Mouse (Mus musculus) hindbrain, embryonic 16.5 days (tissue): ENCODE measurements around the gene Eya2. TPM values are rescaled to one million over a fixed set of nuclear protein-coding genes. Genes with fewer than 3 reads are reported as not detected.

Experiments
- ATAC-seq: fragments of 200-750 bp; cut with Nextera tagmentation; 2 replicates; pipeline ENCODE4 v1.8.0; 2017; ENCODE audit warnings: moderate TSS enrichment, moderate library complexity
- H3K27ac ChIP-seq: fragments of 300-500 bp; sonication (generic); 2 replicates; pipeline ENCODE4 v1.5.1; 2014; ENCODE audit warnings: low read depth, mild to moderate bottlenecking, control low read depth, low read length, moderate library complexity
- H3K27me3 ChIP-seq: fragments of 300-500 bp; sonication (generic); replicated peaks from 2 replicates; pipeline ENCODE4 v1.6.1; 2014; ENCODE audit warnings: low read length; ENCODE audit not compliant: control insufficient read depth, insufficient read depth
- H3K36me3 ChIP-seq: fragments of 300-500 bp; sonication (generic); 2 replicates; pipeline ENCODE4 v1.6.1; 2014; ENCODE audit warnings: mild to moderate bottlenecking, low read length, moderate library complexity, mixed read lengths; ENCODE audit not compliant: control insufficient read depth, insufficient read depth
- H3K4me1 ChIP-seq: fragments of 300-500 bp; sonication (generic); 2 replicates; pipeline ENCODE4 v1.6.1; 2014; ENCODE audit warnings: low read depth, low read length; ENCODE audit not compliant: control insufficient read depth, insufficient read depth
- H3K4me2 ChIP-seq: fragments of 300-500 bp; sonication (generic); 2 replicates; pipeline ENCODE4 v1.6.1; 2014; ENCODE audit warnings: mild to moderate bottlenecking, low read length, control low read depth, moderate library complexity
- H3K4me3 ChIP-seq: fragments of 300-500 bp; sonication (generic); 2 replicates; pipeline ENCODE4 v1.5.1; 2014; ENCODE audit warnings: mild to moderate bottlenecking, low read length, control low read depth, moderate library complexity
- H3K9ac ChIP-seq: fragments of 300-500 bp; sonication (generic); 2 replicates; pipeline ENCODE4 v1.6.1; 2014; ENCODE audit warnings: low read depth, mild to moderate bottlenecking, control low read depth, low read length, moderate library complexity
- H3K9me3 ChIP-seq: fragments of 300-500 bp; sonication (generic); 2 replicates; pipeline ENCODE4 v1.6.1; 2014; ENCODE audit warnings: mild to moderate bottlenecking, low read length, moderate library complexity; ENCODE audit not compliant: control insufficient read depth
- WGBS: fragments of 180-500 bp; shearing (Covaris S2); extraction: QIAGEN DNeasy Blood & Tissue Kit; methylation state at CpG from one replicate; pipeline ENCODE4 v1.1.7; 2014; 5-methylcytosine and 5-hydroxymethylcytosine counted together
- polyA plus RNA-seq: library from polyadenylated mRNA; unstranded; fragments of >200 nt; fragmentation: Nextera tagmentation; extraction: Ambion mirVana; gene quantifications from 2 replicates; pipeline ENCODE4 v1.2.1, GENCODE M21; 2015

Gene Eya2
- polyA plus RNA-seq, 1 experiment from 2014 or later = 8.1 TPM

- peaks cover 1% of the 10 kb centered on the region; the same call in 1 of the 2 replicates for H3K4me1 ChIP-seq
- no peaks in the 10 kb centered on the region for H3K27me3 ChIP-seq
- no peak overlapping the region for H3K27ac ChIP-seq
- no peak overlapping the region for H3K4me2 ChIP-seq
- H3K9ac ChIP-seq = no peak overlapping the region
- no peak overlapping the region for H3K4me3 ChIP-seq
- WGBS = 90% methylated on average over 4 of the region's 4 CpGs
- no peaks in the 10 kb centered on the region for H3K9me3 ChIP-seq
- no peaks in the 10 kb centered on the region for H3K36me3 ChIP-seq
- ATAC-seq = no peak
These were observed 157.9 kb downstream of the Eya2 start for GRCm38 (mm10) chr2:165752704-165753103.

GRCm38 (mm10) chr2:165757799-165758198, 163.0 kb downstream of the Eya2 start:
- Histone ChIP-seq H3K4me1 (peaks cover 10% of the 10 kb centered on the region), H3K27me3 (no peaks in the 10 kb centered on the region), H3K27ac (no peak overlapping the region; the same call in 1 of the 2 replicates), H3K36me3 (no peaks in the 10 kb centered on the region), H3K4me2 (peak overlapping the region; percentile 27), H3K9me3 (no peaks in the 10 kb centered on the region), H3K9ac (peak overlapping the region; percentile 42), H3K4me3 (no peak overlapping the region)
- ATAC-seq = 0 out of 2 replicates have a peak, but pooled peaks have one; percentile 30
- 43% methylated on average over 15 of the region's 15 CpGs for WGBS

GRCm38 (mm10) chr2:165758534-165758933, 163.7 kb downstream of the Eya2 start:
- 14% methylated on average over 5 of the region's 5 CpGs for WGBS
- Histone ChIP-seq H3K9ac (no peak overlapping the region), H3K4me3 (no peak overlapping the region), H3K36me3 (no peaks in the 10 kb centered on the region), H3K27ac (0 out of 2 replicates have a peak overlapping the region, but pooled peaks have one; percentile 23), H3K9me3 (no peaks in the 10 kb centered on the region), H3K4me1 (peaks cover 10% of the 10 kb centered on the region), H3K4me2 (no peak overlapping the region), H3K27me3 (no peaks in the 10 kb centered on the region)
- peak; percentile 48; the same call in 1 of the 2 replicates for ATAC-seq

- no peak for ATAC-seq
- H3K27ac ChIP-seq = no peak overlapping the region
- 78% methylated on average over 13 of the region's 13 CpGs for WGBS
- H3K9me3 ChIP-seq = no peaks in the 10 kb centered on the region
- H3K4me3 ChIP-seq = no peak overlapping the region
- no peak overlapping the region for H3K9ac ChIP-seq
- no peaks in the 10 kb centered on the region for H3K36me3 ChIP-seq
- H3K27me3 ChIP-seq = no peaks in the 10 kb centered on the region
- no peak overlapping the region for H3K4me2 ChIP-seq
- H3K4me1 ChIP-seq = peaks cover 10% of the 10 kb centered on the region
These were observed 164.7 kb downstream of the Eya2 start for GRCm38 (mm10) chr2:165759421-165759985.

GRCm38 (mm10) chr2:165768805-165769358, 174.1 kb downstream of the Eya2 start:
- H3K27ac ChIP-seq = no peak overlapping the region; the same call in 1 of the 2 replicates
- no peak overlapping the region for H3K4me3 ChIP-seq
- H3K27me3 ChIP-seq = no peaks in the 10 kb centered on the region
- WGBS = 42% methylated on average over 8 of the region's 11 CpGs
- no peak for ATAC-seq
- H3K9me3 ChIP-seq = no peaks in the 10 kb centered on the region
- no peak overlapping the region; the same call in 1 of the 2 replicates for H3K9ac ChIP-seq
- no peaks in the 10 kb centered on the region for H3K36me3 ChIP-seq
- no peak overlapping the region for H3K4me2 ChIP-seq
- peaks cover 7% of the 10 kb centered on the region for H3K4me1 ChIP-seq

- WGBS = 20% methylated on average over 8 of the region's 10 CpGs
These were observed 174.6 kb downstream of the Eya2 start for GRCm38 (mm10) chr2:165769375-165769948.

GRCm38 (mm10) chr2:165778927-165779326, 184.1 kb downstream of the Eya2 start:
- Histone ChIP-seq H3K27ac (peak overlapping the region; percentile 0; the same call in 1 of the 2 replicates), H3K4me2 (no peak overlapping the region), H3K4me3 (no peak overlapping the region), H3K36me3 (peaks cover 7% of the 10 kb centered on the region), H3K9me3 (no peaks in the 10 kb centered on the region), H3K9ac (no peak overlapping the region), H3K27me3 (no peaks in the 10 kb centered on the region), H3K4me1 (no peaks in the 10 kb centered on the region)
- ATAC-seq = peak; percentile 73
- 25% methylated on average over 6 of the region's 6 CpGs for WGBS

More at GRCm38 (mm10) chr2:165769375-165769948, 174.6 kb downstream of the Eya2 start:
- no peak overlapping the region; the same call in 1 of the 2 replicates for H3K27ac ChIP-seq
- no peaks in the 10 kb centered on the region for H3K27me3 ChIP-seq
- H3K9me3 ChIP-seq = no peaks in the 10 kb centered on the region
- H3K4me2 ChIP-seq = no peak overlapping the region
- H3K4me3 ChIP-seq = no peak overlapping the region
- 0 out of 2 replicates have a peak, but pooled peaks have one; percentile 32 for ATAC-seq
- H3K9ac ChIP-seq = no peak overlapping the region; the same call in none of the 2 replicates
- no peaks in the 10 kb centered on the region for H3K36me3 ChIP-seq
- peaks cover 7% of the 10 kb centered on the region for H3K4me1 ChIP-seq

GRCm38 (mm10) chr2:165782324-165782723, 187.5 kb downstream of the Eya2 start:
- WGBS = 31% methylated on average over 5 of the region's 5 CpGs
- no peaks in the 10 kb centered on the region for H3K4me1 ChIP-seq
- H3K36me3 ChIP-seq = peaks cover 23% of the 10 kb centered on the region
- H3K4me2 ChIP-seq = no peak overlapping the region
- H3K27ac ChIP-seq = no peak overlapping the region
- peak; percentile 43 for ATAC-seq
- H3K9me3 ChIP-seq = no peaks in the 10 kb centered on the region
- no peaks in the 10 kb centered on the region for H3K27me3 ChIP-seq
- H3K9ac ChIP-seq = no peak overlapping the region
- no peak overlapping the region for H3K4me3 ChIP-seq

GRCm38 (mm10) chr2:165785312-165786036, 190.6 kb downstream of the Eya2 start:
- ATAC-seq = no peak
- 89% methylated on average over 20 of the region's 20 CpGs for WGBS
- Histone ChIP-seq H3K4me3 (no peak overlapping the region), H3K27ac (no peak overlapping the region; the same call in 1 of the 2 replicates), H3K9ac (no peak overlapping the region), H3K27me3 (no peaks in the 10 kb centered on the region), H3K4me1 (peaks cover 4% of the 10 kb centered on the region; the same call in 1 of the 2 replicates), H3K9me3 (no peaks in the 10 kb centered on the region), H3K4me2 (no peak overlapping the region), H3K36me3 (peaks cover 27% of the 10 kb centered on the region)
